Mouse (Mus musculus) cortical plate, adult 2 months (tissue): ENCODE measurements at regions not wholly inside any gene's neighbourhood (a gene's known extent, or its start where the extent isn't known, plus 50 kb on each side); places are given as distances from the start of the nearest gene placed in this dataset.

Experiments used
- CTCF ChIP-seq: fragments of 200-500 bp; IDR thresholded peaks from 2 replicates; pipeline ENCODE4 v1.5.1; 2011; ENCODE audit warnings: mild to moderate bottlenecking, control low read depth, low read length; ENCODE audit not compliant: insufficient read depth; ENCODE audit errors: extremely low read depth
- POLR2A ChIP-seq: fragments of 200-500 bp; IDR thresholded peaks from 2 replicates; pipeline ENCODE4 v1.6.1; 2011; ENCODE audit warnings: mild to moderate bottlenecking, low read length, control low read depth; ENCODE audit not compliant: insufficient read depth; ENCODE audit errors: extremely low read depth

- TF ChIP-seq POLR2A (no peak), CTCF (peak; percentile 65)
These were observed 321.7 kb upstream of the Map3k7 start for GRCm38 (mm10) chr4:31642161-31642560.
